Mouse (Mus musculus) left cerebral cortex, postnatal 25 days (tissue): ENCODE measurements around the gene Mast4. TPM values are rescaled to one million over a fixed set of nuclear protein-coding genes. Genes with fewer than 3 reads are reported as not detected.
A peak's percentile ranks its signal among the peaks of the same experiment; 100 is the strongest.

ENCODE experiments used
- DNase-seq, 2 experiments: peaks; one replicate each; pipeline ENCODE4 v3.0.0; 2022; ENCODE audit warnings: low spot score in 2 of 2, mixed read lengths in 1 of 2
- intact Hi-C: fragments of 180-260 bp; cut with DNase I; formaldehyde crosslinking; loops from one replicate; pipeline ENCODE4 v1.15.1; 2025
- total RNA-seq, 2 experiments: library from RNA; stranded (reverse); gene quantifications; 2 replicates each; pipeline ENCODE4 v1.2.3; 2021

The Mast4 gene
- total RNA-seq, 2 experiments from 2014 or later: 41.2 to 46.7 TPM

- intact Hi-C loops: no loop called here
- DNase-seq: no peak
These were observed 419.0 kb downstream of the Mast4 start for GRCm38 (mm10) chr13:102915341-102915740.

GRCm38 (mm10) chr13:102914800-102915199 is 419.5 kb downstream of the Mast4 start:
- no peak for DNase-seq
- intact Hi-C loops: no loop called here

GRCm38 (mm10) chr13:102913919-102914318 is 420.4 kb downstream of the Mast4 start:
- intact Hi-C loops: no loop called here
- DNase-seq: no peak

- DNase-seq: no peak
- intact Hi-C loops: no loop called here
These were observed 421.4 kb downstream of the Mast4 start for GRCm38 (mm10) chr13:102912867-102913266.

- DNase-seq: no peak
- intact Hi-C loops: loop anchor here (5.0 kb wide), 1 partner anchor 98 kb away; no protein-coding TSS in a partner anchor
These were observed 424.5 kb downstream of the Mast4 start for GRCm38 (mm10) chr13:102909654-102910418.

- intact Hi-C loops: loop anchor here (5.0 kb wide), 1 partner anchor 94 kb away; no protein-coding TSS in a partner anchor
- DNase-seq: no peak
These were observed 427.7 kb downstream of the Mast4 start for GRCm38 (mm10) chr13:102906661-102907009.

- DNase-seq: peak; percentile 79 to 93
- intact Hi-C loops: loop anchor here (5.0 kb wide), 1 partner anchor 94 kb away; no protein-coding TSS in a partner anchor
These were observed 428.2 kb downstream of the Mast4 start for GRCm38 (mm10) chr13:102906004-102906660.

GRCm38 (mm10) chr13:102905361-102905950 is 428.8 kb downstream of the Mast4 start:
- DNase-seq: no peak
- intact Hi-C loops: loop anchor here (5.0 kb wide), 1 partner anchor 93 kb away; no protein-coding TSS in a partner anchor

- DNase-seq: no peak
- intact Hi-C loops: no loop called here
These were observed 430.6 kb downstream of the Mast4 start for GRCm38 (mm10) chr13:102903689-102904088.

- DNase-seq: no peak
- intact Hi-C loops: no loop called here
These were observed 432.2 kb downstream of the Mast4 start for GRCm38 (mm10) chr13:102902123-102902522.

GRCm38 (mm10) chr13:102900531-102900930 is 433.8 kb downstream of the Mast4 start:
- no peak for DNase-seq
- intact Hi-C loops: no loop called here

GRCm38 (mm10) chr13:102900083-102900420 is 434.2 kb downstream of the Mast4 start:
- intact Hi-C loops: no loop called here

GRCm38 (mm10) chr13:102899253-102900082 is 434.8 kb downstream of the Mast4 start:
- intact Hi-C loops: no loop called here
- DNase-seq: no peak

More at GRCm38 (mm10) chr13:102900083-102900420, 434.2 kb downstream of the Mast4 start:
- DNase-seq: no peak

- no peak for DNase-seq
These were observed 435.7 kb downstream of the Mast4 start for GRCm38 (mm10) chr13:102898374-102899131.

GRCm38 (mm10) chr13:102896322-102896721 is 438.0 kb downstream of the Mast4 start:
- intact Hi-C loops: no loop called here
- no peak for DNase-seq

More at GRCm38 (mm10) chr13:102898374-102899131, 435.7 kb downstream of the Mast4 start:
- intact Hi-C loops: no loop called here

- no peak for DNase-seq
- intact Hi-C loops: no loop called here
These were observed 438.4 kb downstream of the Mast4 start for GRCm38 (mm10) chr13:102895894-102896293.

GRCm38 (mm10) chr13:102894287-102895234 is 439.7 kb downstream of the Mast4 start:
- intact Hi-C loops: no loop called here
- DNase-seq: no peak

- intact Hi-C loops: no loop called here
These were observed 441.5 kb downstream of the Mast4 start for GRCm38 (mm10) chr13:102892783-102893182.

More at GRCm38 (mm10) chr13:102892783-102893182, 441.5 kb downstream of the Mast4 start:
- DNase-seq: no peak
